Mouse (Mus musculus) C2C12 (cell line): ENCODE measurements around the gene March7.

Experiments
- CEBPB ChIP-seq: IDR thresholded peaks from one replicate; pipeline ENCODE4 v1.6.1; 2011; ENCODE audit warnings: low read depth, mild to moderate bottlenecking, control low read depth, moderate library complexity
- CTCF ChIP-seq: IDR thresholded peaks from one replicate; pipeline ENCODE4 v1.5.1; 2011; ENCODE audit not compliant: control insufficient read depth, insufficient read depth, insufficient read length
- MAX ChIP-seq: IDR thresholded peaks from one replicate; pipeline ENCODE4 v1.6.1; 2011; ENCODE audit warnings: mild to moderate bottlenecking, control low read depth
- USF1 ChIP-seq: IDR thresholded peaks from one replicate; pipeline ENCODE4 v1.6.1; 2011; ENCODE audit warnings: low read depth, mild to moderate bottlenecking, control low read depth, moderate library complexity

DNA sequence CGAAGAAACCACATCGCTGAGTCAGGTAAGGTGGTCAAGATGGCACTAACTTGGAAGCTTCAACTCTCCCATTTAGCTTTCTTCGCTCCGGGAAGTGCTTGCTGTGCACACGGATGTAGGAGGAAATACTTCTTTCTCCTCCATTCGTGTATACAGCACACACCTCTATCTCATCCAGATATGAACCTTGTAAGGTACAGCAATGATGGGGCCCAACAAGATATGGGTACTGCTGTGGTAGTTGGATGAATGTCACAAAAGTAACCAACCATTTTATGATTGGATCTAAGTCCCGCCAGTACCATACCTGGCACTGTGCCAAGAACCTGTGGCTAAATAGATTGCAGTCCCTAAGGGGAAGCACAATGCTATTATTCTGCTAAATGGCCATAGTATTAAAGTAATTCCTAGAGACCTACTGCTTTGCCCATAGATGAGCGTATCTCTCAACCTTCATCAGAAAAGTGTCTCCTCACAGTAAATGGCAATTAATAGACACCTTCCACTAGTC, 75.5 kb downstream of the March7 start:
- TF ChIP-seq MAX = no peak
- TF ChIP-seq CTCF = no peak
- TF ChIP-seq USF1 = no peak
- TF ChIP-seq CEBPB = no peak
